Mouse (Mus musculus): ENCODE measurements around the gene Dynll2. TPM values are rescaled to one million over a fixed set of nuclear protein-coding genes. Genes with fewer than 3 reads are reported as not detected.

The Dynll2 gene
- 74.0 TPM for polyA plus RNA-seq (2012; fragmentation: generic; extraction: Trizol)

- Histone ChIP-seq H3K79me2 (ENCODE audit: control insufficient read depth, insufficient read depth) (peaks cover 42% of the 10 kb centered on the region), H3K27me3 (ENCODE audit: control insufficient read depth, insufficient read depth, insufficient read length) (no peaks in the 10 kb centered on the region), H3K4me2 (ENCODE audit: low read depth) (peak within 1 kb of the TSS; percentile 93), H3K36me3 (ENCODE audit: control insufficient read depth, insufficient read depth) (peaks cover 3% of the 10 kb centered on the region), H3K4me3 (peak within 1 kb of the TSS; percentile 67), H3ac (ENCODE audit: control insufficient read depth, insufficient read length) (peak within 1 kb of the TSS; percentile 93)
- TF ChIP-seq MYOD1 (IDR thresholded peaks at IDR 0.05; ENCODE audit: control insufficient read depth in 1 of 3, insufficient read length in 2 of 3, low read depth in 2 of 3) (no peak), MAX (IDR thresholded peaks at IDR 0.05; ENCODE audit: low read depth) (no peak), USF1 (IDR thresholded peaks at IDR 0.05; ENCODE audit: low read depth) (no peak), POLR2A (IDR thresholded peaks at IDR 0.05; ENCODE audit: insufficient read length, low read depth) (peak; percentile 92), POLR2AphosphoS2 (IDR thresholded peaks at IDR 0.05; ENCODE audit: insufficient read length, low read depth) (peak; percentile 91), MYOG (IDR thresholded peaks at IDR 0.05; ENCODE audit: control insufficient read depth in 1 of 3, insufficient read depth in 1 of 3, insufficient read length in 2 of 3, low read depth in 2 of 3) (peak in 1 of 3 experiments; percentile 19), REST (IDR thresholded peaks at IDR 0.05; ENCODE audit: insufficient read depth, insufficient read length) (peak; percentile 47), CEBPB (IDR thresholded peaks at IDR 0.05; ENCODE audit: insufficient read depth, poor library complexity, severe bottlenecking) (no peak)
These were observed at the start of gene Dynll2 for GRCm38 (mm10) chr11:87986831-87987793. Gene Dynll2 (minus strand): TSS chr11:87987533.

- Histone ChIP-seq H3K27me3 (ENCODE audit: control insufficient read depth, insufficient read depth, insufficient read length) (no peaks in the 10 kb centered on the region), H3K4me3 (no peak overlapping the region), H3K79me2 (ENCODE audit: control insufficient read depth, insufficient read depth) (no peaks in the 10 kb centered on the region), H3K4me2 (ENCODE audit: low read depth) (no peak overlapping the region), H3K36me3 (ENCODE audit: control insufficient read depth, insufficient read depth) (no peaks in the 10 kb centered on the region), H3ac (ENCODE audit: control insufficient read depth, insufficient read length) (no peak overlapping the region)
- no peak for TF ChIP-seq POLR2A (IDR thresholded peaks at IDR 0.05; ENCODE audit: insufficient read length, low read depth)
- no peak for TF ChIP-seq TCF12 (IDR thresholded peaks at IDR 0.05; ENCODE audit: insufficient read depth, poor library complexity, severe bottlenecking)
- TF ChIP-seq TCF3 (IDR thresholded peaks at IDR 0.05; ENCODE audit: insufficient read length, low read depth), result no peak
- TF ChIP-seq SRF (IDR thresholded peaks at IDR 0.05; ENCODE audit: control insufficient read depth, insufficient read length, low read depth), result no peak
- no peak for TF ChIP-seq MYOD1 (IDR thresholded peaks at IDR 0.05; ENCODE audit: control insufficient read depth in 1 of 3, insufficient read length in 2 of 3, low read depth in 2 of 3)
- TF ChIP-seq E2F4 (IDR thresholded peaks at IDR 0.05; ENCODE audit: insufficient read depth), result no peak
- TF ChIP-seq CEBPB (IDR thresholded peaks at IDR 0.05; ENCODE audit: insufficient read depth, poor library complexity, severe bottlenecking), result no peak
- TF ChIP-seq MYOG (IDR thresholded peaks at IDR 0.05; ENCODE audit: control insufficient read depth in 1 of 3, insufficient read depth in 1 of 3, insufficient read length in 2 of 3, low read depth in 2 of 3), result no peak
- TF ChIP-seq REST (IDR thresholded peaks at IDR 0.05; ENCODE audit: insufficient read depth, insufficient read length), result no peak
- TF ChIP-seq MAX (IDR thresholded peaks at IDR 0.05; ENCODE audit: low read depth), result no peak
- TF ChIP-seq USF1 (IDR thresholded peaks at IDR 0.05; ENCODE audit: low read depth), result no peak
- TF ChIP-seq POLR2AphosphoS2 (IDR thresholded peaks at IDR 0.05; ENCODE audit: insufficient read length, low read depth), result no peak
These were observed 49.5 kb upstream of the Dynll2 start for GRCm38 (mm10) chr11:88036761-88037251.

- Histone ChIP-seq H3K36me3 (ENCODE audit: control insufficient read depth, insufficient read depth) (no peaks in the 10 kb centered on the region), H3K79me2 (ENCODE audit: control insufficient read depth, insufficient read depth) (no peaks in the 10 kb centered on the region), H3K4me2 (ENCODE audit: low read depth) (no peak overlapping the region), H3K27me3 (ENCODE audit: control insufficient read depth, insufficient read depth, insufficient read length) (no peaks in the 10 kb centered on the region), H3ac (ENCODE audit: control insufficient read depth, insufficient read length) (no peak overlapping the region), H3K4me3 (no peak overlapping the region)
- TF ChIP-seq MAX (IDR thresholded peaks at IDR 0.05; ENCODE audit: low read depth), result no peak
- no peak for TF ChIP-seq SRF (IDR thresholded peaks at IDR 0.05; ENCODE audit: control insufficient read depth, insufficient read length, low read depth)
- no peak for TF ChIP-seq TCF12 (IDR thresholded peaks at IDR 0.05; ENCODE audit: insufficient read depth, poor library complexity, severe bottlenecking)
- no peak for TF ChIP-seq CEBPB (IDR thresholded peaks at IDR 0.05; ENCODE audit: insufficient read depth, poor library complexity, severe bottlenecking)
- no peak for TF ChIP-seq POLR2AphosphoS2 (IDR thresholded peaks at IDR 0.05; ENCODE audit: insufficient read length, low read depth)
- TF ChIP-seq POLR2A (IDR thresholded peaks at IDR 0.05; ENCODE audit: insufficient read length, low read depth), result no peak
- no peak for TF ChIP-seq MYOD1 (IDR thresholded peaks at IDR 0.05; ENCODE audit: control insufficient read depth in 1 of 3, insufficient read length in 2 of 3, low read depth in 2 of 3)
- TF ChIP-seq E2F4 (IDR thresholded peaks at IDR 0.05; ENCODE audit: insufficient read depth), result no peak
- no peak for TF ChIP-seq REST (IDR thresholded peaks at IDR 0.05; ENCODE audit: insufficient read depth, insufficient read length)
- no peak for TF ChIP-seq USF1 (IDR thresholded peaks at IDR 0.05; ENCODE audit: low read depth)
- TF ChIP-seq MYOG (IDR thresholded peaks at IDR 0.05; ENCODE audit: control insufficient read depth in 1 of 3, insufficient read depth in 1 of 3, insufficient read length in 2 of 3, low read depth in 2 of 3), result no peak
- TF ChIP-seq TCF3 (IDR thresholded peaks at IDR 0.05; ENCODE audit: insufficient read length, low read depth), result no peak
These were observed 48.6 kb upstream of the Dynll2 start for GRCm38 (mm10) chr11:88035970-88036369.

GRCm38 (mm10) chr11:88031753-88032152 is 44.4 kb upstream of the Dynll2 start:
- H3K4me3 ChIP-seq, result no peak overlapping the region
- no peak overlapping the region for H3K4me2 ChIP-seq (ENCODE audit: low read depth)
- H3K27me3 ChIP-seq (ENCODE audit: control insufficient read depth, insufficient read depth, insufficient read length), result no peaks in the 10 kb centered on the region
- H3ac ChIP-seq (ENCODE audit: control insufficient read depth, insufficient read length), result no peak overlapping the region
- TF ChIP-seq TCF12 (IDR thresholded peaks at IDR 0.05; ENCODE audit: insufficient read depth, poor library complexity, severe bottlenecking), result no peak
- no peak for TF ChIP-seq TCF3 (IDR thresholded peaks at IDR 0.05; ENCODE audit: insufficient read length, low read depth)
- TF ChIP-seq CEBPB (IDR thresholded peaks at IDR 0.05; ENCODE audit: insufficient read depth, poor library complexity, severe bottlenecking), result no peak
- TF ChIP-seq POLR2A (IDR thresholded peaks at IDR 0.05; ENCODE audit: insufficient read length, low read depth), result no peak
- no peaks in the 10 kb centered on the region for H3K36me3 ChIP-seq (ENCODE audit: control insufficient read depth, insufficient read depth)
- no peaks in the 10 kb centered on the region for H3K79me2 ChIP-seq (ENCODE audit: control insufficient read depth, insufficient read depth)
